Mouse (Mus musculus): ENCODE data around the gene Osbpl5.

The Osbpl5 gene

DNA sequence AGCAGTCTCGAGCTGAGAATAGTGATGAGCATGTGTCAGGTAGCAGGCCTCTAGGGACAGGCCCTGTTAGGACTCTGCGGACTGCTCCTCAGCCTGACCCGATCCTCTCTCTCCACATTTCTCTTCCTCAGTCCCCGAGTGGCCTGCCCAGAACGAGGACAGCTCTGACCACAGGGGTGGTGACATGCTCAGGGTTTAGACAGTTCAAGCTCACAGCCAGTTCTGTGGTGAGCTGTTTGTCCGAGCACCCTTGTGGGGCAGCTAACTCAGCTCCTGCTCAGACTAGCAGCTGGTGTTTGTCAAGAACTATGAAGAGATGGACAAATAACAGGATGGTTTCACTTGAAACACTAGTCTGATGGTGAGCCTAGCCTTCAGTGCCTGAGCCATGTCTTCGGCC lies 45.4 kb downstream of the Osbpl5 start:
- in situ Hi-C loops (cut with MboI, MseI) = no loop called here

- in situ Hi-C loops (cut with MboI, MseI) = loop anchor here (5.0 kb wide), 1 partner anchor 43 kb away; no protein-coding TSS in a partner anchor
These were observed 47.4 kb downstream of the Osbpl5 start for GRCm38 (mm10) chr7:143709395-143709794.

DNA sequence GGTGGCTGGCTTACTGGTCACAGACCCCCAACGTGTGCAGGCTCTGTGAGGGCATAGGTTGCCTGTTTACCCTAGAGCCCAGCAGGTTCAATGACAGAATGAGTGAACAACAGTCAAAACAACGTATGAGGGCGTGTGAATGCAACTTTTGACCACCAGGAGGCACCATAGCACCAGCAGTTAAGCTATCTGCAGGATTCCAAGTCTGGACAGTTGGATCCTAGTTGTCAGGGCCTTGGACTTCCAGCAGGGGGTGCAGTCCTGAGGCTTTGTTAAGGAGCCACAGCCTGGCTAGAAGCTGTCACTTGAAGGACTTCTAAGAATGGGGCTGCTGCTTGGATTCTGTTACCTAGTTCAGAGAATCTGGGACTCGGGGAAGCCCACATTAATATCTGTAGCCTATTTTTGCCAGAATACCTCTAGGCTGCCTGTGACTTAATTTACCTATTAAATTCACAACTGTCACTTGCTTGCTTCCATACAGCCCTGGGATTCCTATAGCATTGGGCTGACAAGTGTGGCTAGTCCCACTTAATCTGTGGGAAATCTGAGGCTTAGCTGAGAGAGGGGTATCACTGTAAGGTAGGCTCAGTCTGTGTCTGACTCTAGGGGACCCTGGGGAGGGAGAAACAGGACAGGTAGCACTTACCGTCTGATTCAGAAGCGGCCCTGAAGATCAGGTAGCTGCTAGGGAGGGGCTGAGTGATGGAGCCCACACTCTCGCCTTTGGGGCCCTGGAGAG lies 49.9 kb downstream of the Osbpl5 start:
- in situ Hi-C loops (cut with MboI, MseI) = loop anchor here (5.0 kb wide), 1 partner anchor 45 kb away; no protein-coding TSS in a partner anchor

GRCm38 (mm10) chr7:143696140-143696539 lies 60.6 kb downstream of the Osbpl5 start:
- in situ Hi-C loops (cut with MboI, MseI) = no loop called here

- in situ Hi-C loops (cut with MboI, MseI) = loop anchor here (5.0 kb wide), 1 partner anchor 97 kb away; no protein-coding TSS in a partner anchor
These were observed 62.2 kb downstream of the Osbpl5 start for GRCm38 (mm10) chr7:143694550-143694949.

- in situ Hi-C loops (cut with MboI, MseI) = loop anchor here (5.0 kb wide), 1 partner anchor 96 kb away; no protein-coding TSS in a partner anchor
These were observed 63.9 kb downstream of the Osbpl5 start for GRCm38 (mm10) chr7:143692746-143693510.

GRCm38 (mm10) chr7:143691909-143692308 lies 64.9 kb downstream of the Osbpl5 start:
- in situ Hi-C loops (cut with MboI, MseI) = loop anchor here (5.0 kb wide), 1 partner anchor 95 kb away; no protein-coding TSS in a partner anchor

DNA sequence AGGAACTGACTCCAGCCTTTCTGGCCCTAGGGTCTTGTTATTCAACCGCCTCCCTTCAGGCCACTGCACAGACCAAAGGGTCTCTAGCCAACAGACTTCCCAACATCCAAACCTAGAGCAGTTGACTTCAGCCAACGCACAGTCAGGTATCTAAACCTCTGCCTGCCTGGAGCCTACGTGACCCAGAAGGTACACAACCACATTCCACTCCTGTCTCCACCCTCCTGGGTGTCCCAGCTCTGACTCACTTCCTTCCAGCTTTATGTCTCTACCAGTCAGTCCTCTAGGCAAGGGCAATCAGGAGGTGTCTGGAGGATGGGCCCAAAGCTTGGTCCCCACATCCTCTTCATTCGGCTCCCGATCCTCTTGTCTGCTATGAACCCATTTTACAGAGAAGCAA lies 65.6 kb downstream of the Osbpl5 start:
- in situ Hi-C loops (cut with MboI, MseI) = loop anchor here (5.0 kb wide), 1 partner anchor 94 kb away; no protein-coding TSS in a partner anchor

DNA sequence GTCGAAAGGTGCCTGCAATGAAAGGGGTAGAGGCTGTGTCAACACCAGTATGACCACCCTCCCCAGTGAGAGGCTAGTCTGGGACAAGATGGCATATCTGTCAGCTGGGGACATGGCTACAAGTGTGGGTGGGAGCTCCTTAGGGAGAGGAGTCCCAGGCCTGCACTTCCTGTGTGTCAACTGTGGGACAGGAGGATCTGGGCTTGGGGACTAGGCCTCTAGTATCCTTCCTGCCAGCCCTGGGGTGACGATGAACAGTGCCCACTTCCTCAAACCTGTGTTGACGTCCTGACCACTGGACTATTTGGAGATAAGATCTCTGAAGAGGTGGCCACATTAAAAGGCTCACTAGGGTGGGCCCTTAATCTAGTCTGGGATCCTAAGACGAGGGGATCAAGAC lies 66.8 kb downstream of the Osbpl5 start:
- in situ Hi-C loops (cut with MboI, MseI) = loop anchor here (5.0 to 10.0 kb wide), 2 partner anchors 65 to 93 kb away; partner anchors contain the start of gene Tnfrsf26

- in situ Hi-C loops (cut with MboI, MseI) = loop anchor here (10.0 kb wide), 1 partner anchor 65 kb away; the partner anchor contains the start of gene Tnfrsf26
These were observed 67.3 kb downstream of the Osbpl5 start for GRCm38 (mm10) chr7:143689481-143689880.

GRCm38 (mm10) chr7:143686676-143687075 lies 70.1 kb downstream of the Osbpl5 start:
- in situ Hi-C loops (cut with MboI, MseI) = loop anchor here (10.0 kb wide), 1 partner anchor 62 kb away; the partner anchor contains the start of gene Tnfrsf26

DNA sequence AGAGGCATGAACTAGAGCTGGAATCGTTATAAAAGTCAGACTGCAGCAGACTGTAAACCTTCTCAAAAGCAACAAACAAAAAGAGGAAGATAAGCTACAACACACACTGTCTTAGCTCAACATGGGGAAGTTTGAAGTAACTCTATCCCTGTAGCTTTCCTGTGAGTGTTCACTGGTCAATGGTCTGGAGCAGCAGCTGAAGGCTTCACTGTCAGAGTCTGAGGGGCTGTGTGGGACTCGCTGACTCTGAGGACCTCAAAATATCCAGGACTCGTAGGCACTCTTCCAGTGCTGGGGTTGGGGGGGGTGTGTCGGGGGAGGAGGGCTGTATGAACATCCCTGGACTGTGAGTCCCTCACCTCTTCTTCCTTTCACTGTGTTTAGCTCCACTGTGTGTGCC lies 70.6 kb downstream of the Osbpl5 start:
- in situ Hi-C loops (cut with MboI, MseI) = loop anchor here (10.0 kb wide), 1 partner anchor 61 kb away; the partner anchor contains the start of gene Tnfrsf26

DNA sequence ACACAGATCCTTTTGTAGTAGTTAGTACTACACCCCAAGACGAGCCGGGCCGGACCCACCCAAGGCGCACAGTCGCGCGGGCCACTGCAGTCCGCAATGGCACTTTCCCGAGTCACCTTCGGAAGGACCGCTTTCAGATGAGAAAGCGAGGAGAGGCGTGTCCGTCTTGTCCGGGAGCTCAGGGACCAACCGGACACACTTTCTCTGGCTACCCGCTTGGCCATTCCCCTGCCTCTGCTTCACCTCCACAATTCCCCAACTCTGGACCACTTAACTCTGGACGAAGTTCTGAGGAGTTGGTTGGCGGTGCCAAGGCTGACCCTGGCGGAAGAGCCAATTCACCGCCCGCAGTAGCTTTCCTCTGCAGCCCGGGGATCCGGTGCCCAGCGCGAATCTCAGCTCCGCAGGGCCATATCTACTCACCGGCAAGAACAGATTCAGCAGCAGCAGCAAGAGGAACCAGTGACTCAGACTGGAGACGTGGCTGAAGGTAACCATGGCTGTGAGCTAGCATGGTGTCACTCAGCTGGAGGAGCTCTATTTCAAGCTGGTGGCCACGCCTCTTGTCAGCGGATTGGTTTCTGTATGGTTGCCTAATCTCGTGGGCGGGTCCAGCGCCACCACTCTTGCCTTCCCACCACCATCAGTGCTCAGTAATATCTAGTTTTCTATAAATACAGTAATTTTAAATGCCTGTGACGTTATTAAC lies 71.3 kb downstream of the Osbpl5 start, which contains the start of gene Tnfrsf23:
Gene Tnfrsf23, minus strand, starts transcription at position 514 of the 709 bp plus-strand sequence.
- in situ Hi-C loops (cut with MboI, MseI) = loop anchor here (10.0 kb wide), 1 partner anchor 61 kb away; the partner anchor contains the start of gene Tnfrsf26

- in situ Hi-C loops (cut with MboI, MseI) = loop anchor here (10.0 kb wide), 1 partner anchor 60 kb away; the partner anchor contains the start of gene Tnfrsf26
These were observed 72.2 kb downstream of the Osbpl5 start for GRCm38 (mm10) chr7:143684569-143684968.

- in situ Hi-C loops (cut with MboI, MseI) = loop anchor here (10.0 kb wide), 1 partner anchor 57 kb away; the partner anchor contains the start of gene Tnfrsf26
These were observed 75.2 kb downstream of the Osbpl5 start for GRCm38 (mm10) chr7:143681566-143681965.

DNA sequence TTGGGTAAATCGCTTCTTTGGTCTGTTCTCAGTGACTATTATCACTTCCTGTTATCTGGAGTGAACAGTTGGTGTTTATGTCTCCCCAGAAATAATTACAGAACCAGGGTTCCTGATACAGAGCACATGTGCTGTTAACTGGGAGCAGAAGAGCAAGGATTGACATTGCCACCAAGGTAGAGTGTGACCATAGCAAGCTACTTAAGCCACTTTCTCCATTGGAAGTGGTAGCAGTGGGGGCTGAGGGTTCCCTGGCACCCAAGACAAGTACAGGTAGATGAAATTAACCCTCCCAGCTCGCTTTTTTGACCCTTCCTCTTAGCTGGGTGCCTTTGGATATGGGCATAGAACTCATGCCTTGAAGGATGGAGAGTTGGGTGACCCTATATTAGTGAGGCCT lies 75.9 kb downstream of the Osbpl5 start:
- in situ Hi-C loops (cut with MboI, MseI) = loop anchor here (10.0 kb wide), 1 partner anchor 56 kb away; the partner anchor contains the start of gene Tnfrsf26

GRCm38 (mm10) chr7:143679650-143680049 lies 77.1 kb downstream of the Osbpl5 start:
- in situ Hi-C loops (cut with MboI, MseI) = loop anchor here (10.0 kb wide), 1 partner anchor 55 kb away; the partner anchor contains the start of gene Tnfrsf26

GRCm38 (mm10) chr7:143666427-143667311 lies 90.1 kb downstream of the Osbpl5 start:
- in situ Hi-C loops (cut with MboI, MseI) = no loop called here

- in situ Hi-C loops (cut with MboI, MseI) = no loop called here
These were observed 93.3 kb downstream of the Osbpl5 start for GRCm38 (mm10) chr7:143663470-143663869.

GRCm38 (mm10) chr7:143660797-143661196 lies 96.0 kb downstream of the Osbpl5 start:
- in situ Hi-C loops (cut with MboI, MseI) = no loop called here

Measured in T-helper 1 cell (primary cell).